Mouse (Mus musculus) MEL-GATA-1-ER (cell line): ENCODE results near the gene Saxo2.

Source experiments
- DNase-seq: peaks from one replicate; pipeline ENCODE4 v3.0.0-alpha.2; 2012; ENCODE audit warnings: low read depth; ENCODE audit errors: extremely low read depth

Gene Saxo2

GRCm38 (mm10) chr7:82648353-82649080 lies at the start of gene Saxo2, which contains the start of gene Efl1:
TSS of gene Saxo2 (minus strand) at chr7:82648528.
TSS of gene Efl1 (plus strand) at chr7:82648614.
- peak; percentile 79 for DNase-seq

GRCm38 (mm10) chr7:82697668-82698067 lies 49.3 kb upstream of the Saxo2 start:
- peak; percentile 51 for DNase-seq

- peak; percentile 86 for DNase-seq
Measured at GRCm38 (mm10) chr7:82691021-82691738, 42.9 kb upstream of the Saxo2 start.

- peak; percentile 5 for DNase-seq
Measured at GRCm38 (mm10) chr7:82688736-82689135, 40.4 kb upstream of the Saxo2 start.

- DNase-seq: no peak
Measured at GRCm38 (mm10) chr7:82679901-82680300, 31.6 kb upstream of the Saxo2 start.

GRCm38 (mm10) chr7:82676834-82677233 lies 28.5 kb upstream of the Saxo2 start:
- DNase-seq: peak; percentile 3

- DNase-seq: no peak
Measured at GRCm38 (mm10) chr7:82676001-82676400, 27.7 kb upstream of the Saxo2 start.

- no peak for DNase-seq
Measured at GRCm38 (mm10) chr7:82664604-82665003, 16.3 kb upstream of the Saxo2 start.

GRCm38 (mm10) chr7:82649081-82649445 lies 735 bp upstream of the Saxo2 start:
- peak; percentile 8 for DNase-seq

- no peak for DNase-seq
Measured at GRCm38 (mm10) chr7:82647909-82648308, 419 bp downstream of the Saxo2 start.

GRCm38 (mm10) chr7:82647183-82647582 lies 1.1 kb downstream of the Saxo2 start:
- DNase-seq: no peak

GRCm38 (mm10) chr7:82625342-82625741 lies 23.0 kb downstream of the Saxo2 start:
- peak; percentile 4 for DNase-seq

- DNase-seq: no peak
Measured at GRCm38 (mm10) chr7:82609629-82610028, 38.7 kb downstream of the Saxo2 start.

- no peak for DNase-seq
Measured at GRCm38 (mm10) chr7:82605425-82605824, 42.9 kb downstream of the Saxo2 start.

- no peak for DNase-seq
Measured at GRCm38 (mm10) chr7:82602008-82602407, 46.3 kb downstream of the Saxo2 start.

- DNase-seq: no peak
Measured at GRCm38 (mm10) chr7:82590931-82591330, 57.4 kb downstream of the Saxo2 start.
